Mouse (Mus musculus) neural tube, embryonic 11.5 days (tissue): ENCODE results near the gene Lpin1. TPM values are rescaled to one million over a fixed set of nuclear protein-coding genes. Genes with fewer than 3 reads are reported as not detected.

Experiments
- ATAC-seq: fragments of 200-750 bp; cut with Nextera tagmentation; 2 replicates; pipeline ENCODE4 v1.8.0; 2017; ENCODE audit warnings: moderate number of reproducible peaks, mild to moderate bottlenecking, moderate TSS enrichment, moderate library complexity; ENCODE audit not compliant: insufficient read depth, low FRiP score, low TSS enrichment
- DNase-seq: peaks from one replicate; pipeline ENCODE4 v3.0.0-alpha.2; 2015; ENCODE audit warnings: low spot score
- H3K27ac ChIP-seq: fragments of 300-500 bp; sonication (generic); 2 replicates; pipeline ENCODE4 v1.5.1; 2014; ENCODE audit warnings: low read depth, mild to moderate bottlenecking, low read length
- H3K27me3 ChIP-seq: fragments of 300-500 bp; sonication (generic); 2 replicates; pipeline ENCODE4 v1.6.1; 2014; ENCODE audit warnings: mild to moderate bottlenecking, low read length, mixed read lengths; ENCODE audit not compliant: control insufficient read depth, insufficient read depth
- H3K36me3 ChIP-seq: fragments of 300-500 bp; sonication (generic); 2 replicates; pipeline ENCODE4 v1.6.1; 2014; ENCODE audit warnings: mild to moderate bottlenecking, low read length, moderate library complexity, mixed read lengths; ENCODE audit not compliant: control insufficient read depth, insufficient read depth
- H3K4me1 ChIP-seq: fragments of 300-500 bp; sonication (generic); 2 replicates; pipeline ENCODE4 v1.6.1; 2014; ENCODE audit warnings: low read length, mixed read lengths; ENCODE audit not compliant: control insufficient read depth, insufficient read depth
- H3K4me2 ChIP-seq: fragments of 300-500 bp; sonication (generic); 2 replicates; pipeline ENCODE4 v1.6.1; 2014; ENCODE audit warnings: low read depth, mild to moderate bottlenecking, moderate library complexity
- H3K4me3 ChIP-seq: fragments of 300-500 bp; sonication (generic); 2 replicates; pipeline ENCODE4 v1.5.1; 2014; ENCODE audit warnings: low read depth, low read length
- H3K9ac ChIP-seq: fragments of 300-500 bp; sonication (generic); 2 replicates; pipeline ENCODE4 v1.6.1; 2014; ENCODE audit warnings: mild to moderate bottlenecking, low read length
- H3K9me3 ChIP-seq: fragments of 300-500 bp; sonication (generic); 2 replicates; pipeline ENCODE4 v1.6.1; 2016; ENCODE audit warnings: low read length; ENCODE audit not compliant: control insufficient read depth
- WGBS: fragments of 180-500 bp; shearing (Covaris S2); extraction: QIAGEN DNeasy Blood & Tissue Kit; methylation state at CpG from one replicate; pipeline ENCODE4 v1.1.7; 2014; 5-methylcytosine and 5-hydroxymethylcytosine counted together
- polyA plus RNA-seq: library from polyadenylated mRNA; unstranded; fragments of >200 nt; fragmentation: Nextera tagmentation; extraction: Ambion mirVana; gene quantifications from 2 replicates; pipeline ENCODE4 v1.2.1, GENCODE M21; 2014

The Lpin1 gene
- polyA plus RNA-seq, 1 experiment from 2014 or later, result 12.0 TPM

- no peaks in the 10 kb centered on the region for H3K4me1 ChIP-seq
- WGBS, result 42% methylated on average over 4 of the region's 4 CpGs
- H3K4me2 ChIP-seq, result no peak overlapping the region
- ATAC-seq (no peak), DNase-seq (no peak)
- no peaks in the 10 kb centered on the region for H3K36me3 ChIP-seq
- no peaks in the 10 kb centered on the region for H3K9me3 ChIP-seq
- no peak overlapping the region for H3K4me3 ChIP-seq
- no peak overlapping the region for H3K27ac ChIP-seq
- H3K9ac ChIP-seq, result no peak overlapping the region
- no peaks in the 10 kb centered on the region for H3K27me3 ChIP-seq
Measured at GRCm38 (mm10) chr12:16557271-16557670, 53.5 kb downstream of the Lpin1 start.

GRCm38 (mm10) chr12:16554171-16554570 lies 56.6 kb downstream of the Lpin1 start:
- 89% methylated on average over 8 of the region's 8 CpGs for WGBS
- H3K4me1 ChIP-seq, result 0 out of 2 replicates have a peak, but pooled peaks cover 5% of the 10 kb centered on the region
- no peak overlapping the region for H3K4me3 ChIP-seq
- no peak overlapping the region for H3K9ac ChIP-seq
- H3K27ac ChIP-seq, result no peak overlapping the region
- H3K4me2 ChIP-seq, result no peak overlapping the region
- no peaks in the 10 kb centered on the region; the same call in 1 of the 2 replicates for H3K36me3 ChIP-seq
- no peaks in the 10 kb centered on the region for H3K9me3 ChIP-seq
- no peak for DNase-seq
- no peaks in the 10 kb centered on the region for H3K27me3 ChIP-seq
- ATAC-seq, result no peak

GRCm38 (mm10) chr12:16552108-16552771 lies 58.5 kb downstream of the Lpin1 start:
- no peak overlapping the region for H3K4me2 ChIP-seq
- WGBS, result 83% methylated on average over 13 of the region's 13 CpGs
- H3K4me3 ChIP-seq, result no peak overlapping the region
- no peaks in the 10 kb centered on the region; the same call in 1 of the 2 replicates for H3K36me3 ChIP-seq
- H3K4me1 ChIP-seq, result 0 out of 2 replicates have a peak, but pooled peaks cover 5% of the 10 kb centered on the region
- no peaks in the 10 kb centered on the region for H3K27me3 ChIP-seq
- H3K27ac ChIP-seq, result no peak overlapping the region
- DNase-seq (no peak), ATAC-seq (no peak)
- no peak overlapping the region for H3K9ac ChIP-seq
- no peaks in the 10 kb centered on the region for H3K9me3 ChIP-seq

- H3K36me3 ChIP-seq, result no peaks in the 10 kb centered on the region; the same call in 1 of the 2 replicates
Measured at GRCm38 (mm10) chr12:16550983-16551454, 59.7 kb downstream of the Lpin1 start.

GRCm38 (mm10) chr12:16548824-16549375 lies 61.9 kb downstream of the Lpin1 start:
- no peak overlapping the region for H3K4me2 ChIP-seq
- DNase-seq, result peak; percentile 49
- H3K9ac ChIP-seq, result no peak overlapping the region
- no peaks in the 10 kb centered on the region for H3K27me3 ChIP-seq
- WGBS, result 53% methylated on average over 12 of the region's 12 CpGs
- H3K4me3 ChIP-seq, result no peak overlapping the region
- 0 out of 2 replicates have a peak, but pooled peaks have one; percentile 58 for ATAC-seq
- H3K4me1 ChIP-seq, result 0 out of 2 replicates have a peak, but pooled peaks cover 5% of the 10 kb centered on the region
- H3K27ac ChIP-seq, result no peak overlapping the region
- peaks cover 2% of the 10 kb centered on the region for H3K36me3 ChIP-seq
- H3K9me3 ChIP-seq, result no peaks in the 10 kb centered on the region

More at GRCm38 (mm10) chr12:16550983-16551454, 59.7 kb downstream of the Lpin1 start:
- H3K4me2 ChIP-seq, result no peak overlapping the region
- no peak for DNase-seq
- 64% methylated on average over 12 of the region's 12 CpGs for whole genome bisulfite sequencing
- no peaks in the 10 kb centered on the region for H3K9me3 ChIP-seq
- no peak overlapping the region for H3K27ac ChIP-seq
- H3K27me3 ChIP-seq, result no peaks in the 10 kb centered on the region
- 0 out of 2 replicates have a peak, but pooled peaks cover 5% of the 10 kb centered on the region for H3K4me1 ChIP-seq
- no peak for ATAC-seq
- H3K4me3 ChIP-seq, result no peak overlapping the region
- H3K9ac ChIP-seq, result no peak overlapping the region

GRCm38 (mm10) chr12:16541606-16542005 lies 69.2 kb downstream of the Lpin1 start:
- Histone ChIP-seq H3K27me3 (no peaks in the 10 kb centered on the region), H3K9ac (no peak overlapping the region), H3K4me1 (no peaks in the 10 kb centered on the region), H3K36me3 (peaks cover 2% of the 10 kb centered on the region), H3K4me3 (no peak overlapping the region), H3K9me3 (no peaks in the 10 kb centered on the region), H3K27ac (no peak overlapping the region), H3K4me2 (no peak overlapping the region)
- 95% methylated on average over 5 of the region's 5 CpGs for WGBS
- DNase-seq (no peak), ATAC-seq (no peak)

GRCm38 (mm10) chr12:16540712-16541111 lies 70.1 kb downstream of the Lpin1 start:
- H3K4me1 ChIP-seq, result no peaks in the 10 kb centered on the region
- H3K4me2 ChIP-seq, result no peak overlapping the region
- H3K27me3 ChIP-seq, result no peaks in the 10 kb centered on the region
- no peaks in the 10 kb centered on the region; the same call in 1 of the 2 replicates for H3K36me3 ChIP-seq
- ATAC-seq (no peak), DNase-seq (no peak)
- 89% methylated on average over 8 of the region's 8 CpGs for WGBS
- H3K27ac ChIP-seq, result no peak overlapping the region
- no peaks in the 10 kb centered on the region for H3K9me3 ChIP-seq
- H3K4me3 ChIP-seq, result no peak overlapping the region
- no peak overlapping the region for H3K9ac ChIP-seq

- H3K27ac ChIP-seq, result no peak overlapping the region
- no peak overlapping the region for H3K4me3 ChIP-seq
- no peak overlapping the region; the same call in 1 of the 2 replicates for H3K9ac ChIP-seq
- 80% methylated on average over 5 of the region's 5 CpGs for WGBS
- H3K4me1 ChIP-seq, result no peaks in the 10 kb centered on the region
- no peak overlapping the region for H3K4me2 ChIP-seq
- no peaks in the 10 kb centered on the region; the same call in 1 of the 2 replicates for H3K36me3 ChIP-seq
- ATAC-seq (no peak), DNase-seq (no peak)
- no peaks in the 10 kb centered on the region for H3K9me3 ChIP-seq
- no peaks in the 10 kb centered on the region for H3K27me3 ChIP-seq
Measured at GRCm38 (mm10) chr12:16539965-16540661, 70.7 kb downstream of the Lpin1 start.
